Mouse (Mus musculus) liver, adult (tissue): ENCODE measurements around the gene Erich3.

Experiments
- GATA4 ChIP-seq: IDR thresholded peaks from 2 replicates; pipeline ENCODE4 v1.6.1; 2014; ENCODE audit warnings: mild to moderate bottlenecking, low read length; ENCODE audit not compliant: insufficient replicate concordance

Erich3 gene

DNA sequence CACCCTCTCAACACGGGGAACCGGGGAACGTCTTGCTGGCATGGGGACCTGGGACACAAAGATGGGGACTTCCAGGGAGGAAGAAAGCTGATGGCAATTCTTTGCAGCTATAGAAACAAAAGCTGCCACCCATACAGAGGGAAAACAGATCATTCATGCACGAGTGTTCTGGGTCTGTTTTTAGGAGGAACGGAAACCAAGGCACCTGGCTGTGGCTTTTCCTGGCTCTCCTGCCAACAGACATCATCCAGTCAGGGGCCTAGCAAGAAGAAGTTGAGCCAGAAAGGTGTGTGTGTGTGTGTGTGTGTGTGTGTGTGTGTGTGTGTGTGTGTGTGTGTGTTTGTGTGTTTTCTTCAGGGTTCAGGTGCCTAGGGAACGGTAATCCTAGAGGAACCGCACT lies at the start of gene Erich3:
Gene Erich3, plus strand, starts transcription at position 315 of the 400 bp plus-strand sequence.
- no peak for TF ChIP-seq GATA4

DNA sequence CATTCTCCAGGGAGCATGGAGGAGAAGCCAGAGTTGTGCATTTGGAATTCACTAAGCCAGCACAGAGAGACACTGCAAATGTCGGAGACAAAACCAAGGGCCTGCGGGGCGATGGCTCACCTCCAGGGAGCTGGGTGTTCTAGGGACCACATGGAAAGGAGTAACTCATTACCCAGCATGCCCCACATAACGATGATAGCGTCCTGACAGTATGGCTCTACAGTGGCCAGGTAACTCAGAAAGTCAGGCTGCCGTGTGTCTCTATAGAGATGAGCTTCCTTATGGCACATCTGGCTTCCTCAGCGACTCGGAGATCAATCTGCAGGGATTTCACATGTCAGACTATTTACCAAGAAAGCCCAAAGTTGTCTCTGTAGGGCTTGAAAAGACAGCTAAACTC lies 48.9 kb upstream of the Erich3 start:
- TF ChIP-seq GATA4 = no peak

DNA sequence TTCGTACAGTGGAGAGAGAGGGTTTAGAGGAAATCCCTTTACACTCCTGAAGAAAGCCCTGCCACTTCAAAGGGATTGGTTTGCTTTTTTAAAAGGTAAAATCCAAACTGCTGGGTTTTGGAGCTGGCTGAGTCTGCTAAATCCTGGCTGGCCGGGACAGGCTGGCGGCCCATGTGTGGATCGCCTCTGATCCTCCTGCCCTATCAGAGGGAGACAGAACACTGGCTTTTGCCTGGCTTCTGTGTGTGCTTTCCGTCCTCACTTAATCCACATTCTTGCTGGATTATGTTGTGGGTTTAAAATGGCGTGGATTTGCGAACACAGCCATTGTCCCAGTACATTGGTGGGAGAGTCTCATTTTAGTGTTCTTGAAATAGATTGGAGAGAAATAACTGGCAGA lies 48.4 kb upstream of the Erich3 start:
- no peak for TF ChIP-seq GATA4

DNA sequence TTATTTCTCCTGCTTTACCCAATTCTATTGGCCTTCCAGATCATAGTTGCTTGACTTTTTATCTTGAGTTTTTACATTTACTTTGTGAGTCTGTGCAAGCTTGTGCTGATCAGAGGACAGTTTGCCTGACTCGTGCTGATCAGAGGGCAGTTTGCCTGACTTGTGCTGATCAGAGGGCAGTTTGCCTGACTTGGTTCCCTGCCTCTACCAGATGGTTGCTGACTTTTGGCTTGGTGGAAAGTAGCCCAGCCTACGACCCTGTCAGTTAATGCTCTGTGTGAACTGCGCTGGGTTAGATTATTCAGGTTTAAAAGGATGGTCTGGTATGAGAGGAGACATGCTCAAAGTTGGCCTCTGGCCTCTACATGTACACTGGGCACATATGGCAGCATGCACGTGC lies 47.6 kb upstream of the Erich3 start:
- TF ChIP-seq GATA4 = no peak

DNA sequence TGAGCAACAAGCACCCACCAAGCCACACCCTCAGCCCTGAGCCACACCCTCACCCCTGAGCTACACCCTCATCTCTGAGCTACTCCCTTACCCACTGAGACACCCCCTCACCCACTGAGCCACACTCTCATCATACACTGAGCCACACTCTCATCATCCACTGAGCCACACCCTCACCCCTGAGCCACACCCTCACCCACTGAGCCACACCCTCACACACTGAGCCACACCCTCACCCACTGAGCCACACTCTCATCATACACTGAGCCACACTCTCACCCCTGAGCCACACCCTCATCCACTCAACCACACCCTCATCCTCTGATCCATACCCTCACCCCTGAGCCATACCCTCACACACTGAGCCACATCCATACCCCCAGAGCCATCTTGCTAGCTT lies 35.4 kb upstream of the Erich3 start:
- no peak for TF ChIP-seq GATA4

DNA sequence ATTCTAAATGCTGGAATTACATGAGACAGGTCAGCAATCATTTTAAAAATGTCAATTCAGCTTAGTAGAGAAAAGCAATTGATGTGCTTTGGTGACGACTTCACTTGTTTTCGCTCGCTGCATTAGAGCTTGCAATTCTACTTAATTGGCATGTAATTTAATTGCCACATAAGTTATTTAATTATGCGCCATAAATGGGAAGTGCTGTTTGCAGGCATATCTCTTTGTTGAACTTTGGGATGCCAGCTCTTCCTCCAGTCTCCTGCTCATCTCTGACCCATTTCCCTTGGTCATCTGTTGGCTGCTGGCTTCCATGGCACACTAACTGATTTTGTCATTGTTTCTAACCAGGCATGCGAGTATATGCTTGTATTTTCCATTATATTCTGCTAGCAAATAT lies 30.6 kb upstream of the Erich3 start:
- no peak for TF ChIP-seq GATA4

DNA sequence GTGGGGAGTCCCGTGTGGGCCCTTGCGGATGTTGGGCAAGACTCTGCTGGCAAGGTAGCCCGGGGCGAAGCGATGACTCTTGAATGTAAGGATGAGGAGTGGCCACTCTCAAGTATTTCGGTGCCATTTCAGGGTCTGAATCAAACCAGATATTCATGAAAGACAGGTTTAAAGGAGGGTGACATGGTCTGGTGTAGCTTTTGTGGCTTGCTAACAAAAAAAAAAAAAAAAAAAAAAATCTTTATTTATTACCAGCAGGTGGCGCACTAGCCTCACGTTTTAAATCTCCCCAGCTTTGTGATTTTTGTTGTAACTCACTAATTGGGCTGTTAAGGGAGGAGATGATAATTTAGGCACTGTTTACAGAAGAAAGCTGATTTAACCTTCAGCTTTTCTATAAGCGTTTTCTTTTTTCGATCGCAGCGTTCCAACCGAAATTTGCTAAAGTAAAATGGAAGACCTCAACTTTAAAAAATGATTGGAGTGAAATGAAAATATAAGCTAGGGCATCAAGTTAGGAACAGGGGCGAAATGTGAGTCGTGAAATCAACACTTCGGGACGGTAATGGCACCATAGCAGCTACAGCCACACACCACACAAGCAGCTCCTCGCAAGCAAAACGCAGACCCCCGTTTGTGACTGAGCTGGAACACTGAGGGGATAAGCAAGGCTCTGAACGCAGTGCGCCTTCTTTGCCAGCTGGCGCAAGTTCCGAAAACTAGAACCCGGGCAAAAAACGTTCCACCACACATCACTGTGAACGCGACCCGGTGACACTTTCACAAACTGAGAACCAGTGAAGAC lies 16.8 kb upstream of the Erich3 start:
- TF ChIP-seq GATA4 = no peak

DNA sequence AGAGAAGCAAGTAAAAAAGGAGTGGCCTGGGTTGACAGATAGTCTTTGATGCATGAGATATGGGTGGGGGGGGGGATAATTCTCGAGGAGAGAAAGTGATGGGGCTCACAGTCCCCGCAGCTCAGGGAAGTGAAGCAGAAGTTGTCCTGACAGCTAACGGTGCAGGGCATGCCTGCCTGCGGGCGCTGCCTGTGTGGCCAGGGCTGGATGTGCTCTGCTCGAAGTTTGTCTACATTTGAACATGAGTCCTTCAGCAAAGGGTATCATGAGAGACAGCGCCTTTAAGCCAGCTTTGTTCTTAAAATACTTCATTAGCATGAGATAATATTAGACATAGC lies 16.2 kb upstream of the Erich3 start:
- no peak for TF ChIP-seq GATA4

DNA sequence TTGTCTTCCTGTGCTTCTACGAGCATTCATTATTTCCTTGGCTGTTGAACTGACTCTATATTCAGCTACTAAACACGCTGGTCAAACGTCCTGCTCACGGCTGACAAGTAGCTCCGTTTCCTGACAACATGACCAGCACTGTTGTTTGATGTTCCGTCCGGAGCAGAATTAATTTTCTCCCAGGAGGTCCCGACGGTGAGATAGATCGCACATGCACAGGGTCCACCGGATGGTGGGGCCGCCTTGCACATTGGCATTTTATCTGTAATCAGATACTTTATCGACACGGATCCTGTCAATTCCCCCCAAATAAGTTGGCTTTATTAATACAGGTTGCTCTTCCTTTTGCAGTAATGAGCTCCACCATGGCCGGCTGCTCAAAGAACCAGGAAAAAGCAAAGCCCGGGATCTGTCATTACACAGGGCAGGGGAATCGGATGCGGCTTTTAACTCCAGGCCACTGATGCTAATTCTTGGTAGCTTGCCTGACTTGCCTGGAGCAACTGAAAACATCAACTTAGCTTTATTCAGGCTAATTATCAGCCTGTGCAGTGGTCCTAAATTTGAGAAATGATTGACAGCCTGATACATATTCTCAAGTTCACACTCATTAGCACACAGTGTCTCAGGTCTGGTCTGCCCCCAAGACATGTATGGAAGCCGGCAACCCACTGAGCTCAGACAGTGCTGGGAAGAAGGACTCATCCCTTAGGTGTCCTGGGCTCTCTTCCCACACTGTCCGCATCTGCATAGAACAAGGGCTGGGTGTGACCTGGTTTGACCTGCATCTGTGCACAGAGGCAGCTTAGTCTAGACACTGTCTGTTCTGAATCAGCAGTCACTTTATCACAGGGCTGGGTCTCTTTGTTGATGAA lies 14.0 kb upstream of the Erich3 start:
- no peak for TF ChIP-seq GATA4

DNA sequence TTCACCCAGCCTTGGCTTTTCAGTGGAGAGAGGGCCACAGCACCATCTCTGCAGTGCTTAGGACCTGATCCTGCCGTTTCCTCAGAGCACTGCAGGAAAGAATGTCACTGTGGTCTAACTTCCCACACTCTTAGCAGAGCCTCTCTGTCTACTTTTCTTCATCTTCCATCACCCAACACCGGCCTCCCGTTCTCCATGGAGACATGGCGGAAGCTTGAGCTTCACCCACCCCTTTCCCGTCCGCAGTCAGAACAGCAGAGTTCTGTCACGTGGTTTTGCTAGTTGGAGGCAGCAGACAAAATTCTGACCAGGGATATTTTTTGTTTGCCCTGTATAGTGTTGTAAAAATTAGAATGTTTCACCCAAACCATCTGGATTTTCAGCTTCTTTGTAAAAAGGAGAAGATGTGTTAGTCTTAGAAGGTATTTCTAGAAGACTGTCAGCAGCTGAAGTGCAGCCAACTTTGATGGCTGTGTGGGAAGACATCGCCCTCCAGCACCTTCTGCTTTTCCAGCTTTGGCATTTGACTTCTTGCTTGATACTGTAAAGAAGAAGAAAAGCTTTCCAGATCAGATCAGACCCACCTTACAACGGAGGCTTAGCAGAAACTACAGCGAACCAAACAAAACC lies 12.4 kb upstream of the Erich3 start:
- TF ChIP-seq GATA4 = no peak

DNA sequence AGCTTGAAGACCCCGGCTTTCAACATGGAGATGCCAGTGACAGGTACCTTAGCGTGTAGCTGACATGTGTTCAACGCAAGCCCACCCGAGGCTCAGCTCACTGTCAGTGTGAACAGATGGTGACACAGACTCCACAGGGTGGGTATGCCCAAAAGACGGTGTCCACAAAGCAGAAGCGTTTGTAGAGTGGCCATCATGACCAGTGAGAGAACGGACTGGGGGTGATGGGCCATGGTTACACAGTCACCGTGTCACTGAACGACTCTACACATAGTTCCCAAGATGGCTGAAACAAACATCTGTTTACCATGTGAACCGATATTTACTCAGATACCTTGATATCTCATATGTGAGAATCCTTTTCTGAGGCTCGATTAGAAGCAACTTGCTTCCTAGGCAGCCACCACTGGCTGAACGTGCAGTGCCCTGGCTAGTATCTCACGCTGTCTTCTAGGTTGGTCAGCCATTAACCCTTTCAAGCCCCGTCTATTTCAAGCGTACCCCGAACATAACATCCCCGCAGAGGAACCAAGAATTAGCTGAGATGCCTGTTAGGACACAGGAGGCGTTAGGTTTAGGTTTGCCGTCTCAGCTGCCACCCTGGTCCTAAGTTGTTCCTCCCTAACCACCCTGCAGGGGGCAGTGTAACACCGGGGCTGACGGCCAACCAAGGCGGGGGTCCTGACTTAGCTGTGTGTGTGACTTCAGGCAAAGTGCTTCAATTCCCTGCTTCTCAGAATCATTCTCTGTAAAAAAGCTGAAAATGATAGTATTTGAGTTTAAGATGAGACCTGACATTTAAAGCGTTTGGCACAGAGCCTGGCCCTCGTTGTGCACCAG lies 10.9 kb upstream of the Erich3 start:
- no peak for TF ChIP-seq GATA4

DNA sequence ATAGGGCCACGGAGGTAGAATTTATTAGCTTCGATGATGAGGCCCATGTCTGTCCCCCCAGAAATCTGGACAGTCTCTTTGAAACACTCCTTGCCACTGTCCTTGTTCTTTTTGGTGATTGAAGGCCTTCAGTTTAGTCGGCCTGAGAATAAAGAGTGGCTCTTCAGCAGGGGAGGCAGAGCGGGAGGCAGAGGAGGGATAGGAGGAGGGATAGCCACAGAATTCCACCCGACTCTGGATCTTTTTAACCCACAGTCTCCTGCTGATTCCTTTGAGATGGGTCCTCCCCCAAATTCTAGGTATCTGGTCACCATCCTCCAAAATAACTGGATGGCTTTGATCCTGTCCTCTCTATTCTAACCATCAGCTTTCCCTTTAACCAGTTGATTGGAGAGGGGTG lies 10.2 kb upstream of the Erich3 start:
- no peak for TF ChIP-seq GATA4

DNA sequence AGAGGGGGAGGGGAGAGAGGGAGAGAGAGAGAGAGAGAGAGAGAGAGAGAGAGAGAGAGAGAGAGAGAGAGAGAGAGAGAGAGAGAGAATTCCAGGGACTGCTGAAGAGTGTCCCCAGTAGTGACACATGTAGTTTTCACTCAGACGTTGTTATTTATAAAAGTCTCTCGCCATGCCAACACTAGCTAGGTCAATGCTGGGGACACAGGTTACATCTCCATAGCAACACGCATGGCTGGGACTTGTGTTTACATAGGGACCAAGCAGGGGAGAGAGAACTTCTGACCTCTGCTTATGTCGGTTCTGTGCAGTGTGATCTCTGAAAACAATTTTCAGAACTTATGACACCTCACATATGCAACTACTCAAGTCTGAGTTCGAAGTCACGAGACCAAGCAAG lies 9.4 kb upstream of the Erich3 start:
- no peak for TF ChIP-seq GATA4

DNA sequence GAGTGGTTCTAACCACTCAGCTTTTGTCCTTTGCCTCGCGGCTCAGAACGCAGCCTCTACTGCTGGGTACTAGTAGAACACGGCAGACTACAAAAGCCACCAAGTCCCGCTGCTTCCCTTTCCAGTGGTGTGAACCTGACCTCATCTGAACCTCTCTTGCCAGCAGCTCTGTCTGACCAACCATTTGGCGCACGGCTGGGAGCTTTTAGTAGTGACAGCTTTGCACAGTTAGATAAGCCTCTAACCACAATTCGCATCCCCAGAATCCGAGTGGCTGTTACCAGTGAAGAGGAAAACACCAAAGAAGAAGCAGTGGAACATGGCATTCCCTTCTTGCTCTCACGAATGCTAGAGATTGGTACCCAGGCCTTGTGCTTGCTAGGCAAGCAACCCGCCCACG lies 8.8 kb upstream of the Erich3 start:
- no peak for TF ChIP-seq GATA4

DNA sequence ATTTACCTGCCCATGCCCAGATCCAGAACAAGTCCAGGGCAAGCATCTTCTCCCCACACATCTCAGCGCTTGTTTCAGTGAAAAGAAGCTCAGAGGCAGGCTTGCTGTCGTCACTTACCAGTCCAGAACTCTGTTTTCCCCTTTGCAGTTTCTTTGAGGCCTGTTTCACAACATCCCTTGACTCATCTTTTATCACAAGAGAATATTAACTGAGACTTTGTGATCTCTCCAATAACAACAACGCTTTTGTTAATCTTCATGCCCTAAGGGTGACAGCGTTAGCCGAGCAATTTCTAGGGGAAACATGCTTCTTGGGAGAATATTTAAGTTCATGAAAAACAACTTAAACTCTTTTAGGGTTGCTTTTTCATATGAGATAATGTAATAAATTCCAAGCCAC lies 7.9 kb upstream of the Erich3 start:
- TF ChIP-seq GATA4 = no peak
